Mouse (Mus musculus): ENCODE data around the gene Shc3. TPM values are rescaled to one million over a fixed set of nuclear protein-coding genes. Genes with fewer than 3 reads are reported as not detected.

The Shc3 gene
- not detected for polyA plus RNA-seq (2017; shearing (Covaris generic))

GRCm38 (mm10) chr13:51568911-51569684 lies at the start of gene Shc3:
TSS of gene Shc3 (minus strand) at chr13:51569419.

GRCm38 (mm10) chr13:51408519-51409001 lies 160.7 kb downstream of the Shc3 start, which contains the start of gene S1pr3:
TSS of gene S1pr3 (plus strand) at chr13:51408639.

Other genes with a start within 250 kb of the Shc3 start
- not detected for gene S1pr3, start 160.8 kb downstream of the Shc3 start, polyA plus RNA-seq (2017; shearing (Covaris generic))
- 28.8 TPM for gene Cks2, start 75.8 kb upstream of the Shc3 start, polyA plus RNA-seq (2017; shearing (Covaris generic))
- 56.4 TPM for gene Secisbp2, start 82.3 kb upstream of the Shc3 start, polyA plus RNA-seq (2017; shearing (Covaris generic))
- 152 TPM for gene Sema4d, start 224.3 kb upstream of the Shc3 start, polyA plus RNA-seq (2017; shearing (Covaris generic))